Mouse (Mus musculus) CH12.LX (cell line): ENCODE measurements around the gene Cdc42ep1.

Experiments
- MXI1 ChIP-seq: IDR thresholded peaks from 2 replicates; pipeline ENCODE4 v1.6.1; 2011; ENCODE audit warnings: mild to moderate bottlenecking, low read depth, low read length, improper control_type of control experiment
- NRF1 ChIP-seq: IDR thresholded peaks from 2 replicates; pipeline ENCODE4 v1.6.1; 2014; ENCODE audit warnings: low read depth, mild to moderate bottlenecking, inconsistent platforms, low read length, improper control_type of control experiment, moderate library complexity
- POLR2A ChIP-seq: IDR thresholded peaks from 2 replicates; pipeline ENCODE4 v1.6.1; 2011; ENCODE audit warnings: low read depth, mild to moderate bottlenecking, improper control_type of control experiment, low read length

GRCm38 (mm10) chr15:78849485-78849884, 7.1 kb downstream of the Cdc42ep1 start:
- TF ChIP-seq POLR2A (no peak), NRF1 (no peak), MXI1 (no peak)
